Mouse (Mus musculus) bone marrow, adult 2 months (tissue): Measurements from ENCODE around the gene Ociad1. TPM values are rescaled to one million over a fixed set of nuclear protein-coding genes. Genes with fewer than 3 reads are reported as not detected.

Experiments used
- H3K27ac ChIP-seq: fragments of 200-500 bp; 2 replicates; pipeline ENCODE4 v1.5.1; 2012; ENCODE audit warnings: low read depth, mild to moderate bottlenecking, control low read depth, inconsistent platforms, low read length; ENCODE audit not compliant: control insufficient read depth, poor library complexity, insufficient read depth
- H3K4me1 ChIP-seq: fragments of 200-500 bp; 2 replicates; pipeline ENCODE4 v1.6.1; 2011; ENCODE audit warnings: low read length; ENCODE audit not compliant: control insufficient read depth, insufficient read depth
- H3K4me3 ChIP-seq: fragments of 200-500 bp; replicated peaks from 2 replicates; pipeline ENCODE3; 2011; ENCODE audit warnings: mild to moderate bottlenecking, low read depth, low read length, control low read depth; ENCODE audit not compliant: control insufficient read depth
- CTCF ChIP-seq: fragments of 200-500 bp; IDR thresholded peaks from 2 replicates; pipeline ENCODE4 v1.5.1; 2011; ENCODE audit warnings: low read length, control low read depth; ENCODE audit not compliant: control insufficient read depth, insufficient read depth
- POLR2A ChIP-seq: fragments of 200-500 bp; IDR thresholded peaks from 2 replicates; pipeline ENCODE4 v1.6.1; 2011; ENCODE audit warnings: low read depth, mild to moderate bottlenecking, control low read depth, low read length, borderline replicate concordance; ENCODE audit not compliant: control insufficient read depth
- WGBS: fragments of 180-500 bp; shearing (Covaris S2); methylation state at CpG from one replicate; pipeline ENCODE4 v1.1.7; 2018; 5-methylcytosine and 5-hydroxymethylcytosine counted together
- polyA plus RNA-seq: library from polyadenylated mRNA; stranded (reverse); fragments of >200 nt; gene quantifications from 2 replicates; pipeline ENCODE4 v1.2.4, GENCODE M21; 2011; ENCODE audit warnings: low replicate concordance; ENCODE audit not compliant: missing spikeins, insufficient read depth, insufficient read length

The Ociad1 gene
- polyA plus RNA-seq, 1 experiment: 217 TPM

GRCm38 (mm10) chr5:73349514-73349913, 56.9 kb downstream of the Ociad1 start:
- no peak overlapping the region for H3K4me3 ChIP-seq
- 75% methylated on average over 5 of the region's 5 CpGs for WGBS
- H3K27ac ChIP-seq: no peak overlapping the region
- H3K4me1 ChIP-seq: peaks cover 1% of the 10 kb centered on the region
- no peak for TF ChIP-seq POLR2A
- no peak for TF ChIP-seq CTCF

- peaks cover 1% of the 10 kb centered on the region for H3K4me1 ChIP-seq
- H3K27ac ChIP-seq: no peak overlapping the region
- 94% methylated on average over 1 of the region's 1 CpGs for WGBS
- no peak for TF ChIP-seq POLR2A
- TF ChIP-seq CTCF: no peak
- no peak overlapping the region for H3K4me3 ChIP-seq
Measured at GRCm38 (mm10) chr5:73351796-73352195, 59.2 kb downstream of the Ociad1 start.

GRCm38 (mm10) chr5:73353519-73353918, 60.9 kb downstream of the Ociad1 start:
- TF ChIP-seq CTCF: no peak
- no peak for TF ChIP-seq POLR2A
- WGBS: 87% methylated on average over 7 of the region's 7 CpGs
- Histone ChIP-seq H3K27ac (no peak overlapping the region), H3K4me3 (no peak overlapping the region), H3K4me1 (peaks cover 1% of the 10 kb centered on the region)

- Histone ChIP-seq H3K4me3 (no peak overlapping the region), H3K4me1 (peaks cover 1% of the 10 kb centered on the region), H3K27ac (no peak overlapping the region)
- no peak for TF ChIP-seq POLR2A
- no peak for TF ChIP-seq CTCF
- WGBS: 54% methylated on average over 3 of the region's 3 CpGs
Measured at GRCm38 (mm10) chr5:73353978-73354377, 61.4 kb downstream of the Ociad1 start.

GRCm38 (mm10) chr5:73355393-73355792, 62.8 kb downstream of the Ociad1 start:
- Histone ChIP-seq H3K4me1 (peaks cover 1% of the 10 kb centered on the region), H3K27ac (no peak overlapping the region)
- 54% methylated on average over 5 of the region's 5 CpGs for WGBS

GRCm38 (mm10) chr5:73359134-73359751, 66.7 kb downstream of the Ociad1 start:
- H3K4me1 ChIP-seq: peaks cover 1% of the 10 kb centered on the region; the same call in 1 of the 2 replicates
- 77% methylated on average over 6 of the region's 6 CpGs for WGBS
- TF ChIP-seq POLR2A (no peak), CTCF (no peak)
- H3K27ac ChIP-seq: no peak overlapping the region
- H3K4me3 ChIP-seq: no peak overlapping the region

More at GRCm38 (mm10) chr5:73355393-73355792, 62.8 kb downstream of the Ociad1 start:
- TF ChIP-seq CTCF (no peak), POLR2A (no peak)
- no peak overlapping the region for H3K4me3 ChIP-seq

DNA sequence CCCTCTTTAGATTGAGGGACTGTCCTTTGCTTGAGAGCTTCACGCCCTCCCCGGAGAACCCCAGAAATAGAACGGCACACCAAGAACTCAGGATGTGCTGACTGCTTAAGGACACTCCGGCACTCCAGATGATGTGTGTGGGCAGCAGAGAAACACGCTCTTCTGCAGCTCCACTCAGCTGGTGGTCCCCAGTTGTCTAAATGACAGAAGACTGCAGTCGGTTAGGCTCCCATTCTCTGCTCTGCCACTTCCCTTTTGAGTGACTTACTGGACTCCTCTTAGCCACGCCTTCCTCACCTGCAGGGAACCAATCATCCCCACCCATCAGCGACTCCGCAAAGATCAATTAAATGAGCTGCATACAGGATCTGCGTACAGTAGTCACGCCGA, 67.2 kb downstream of the Ociad1 start:
- WGBS: 44% methylated on average over 12 of the region's 12 CpGs
- H3K4me1 ChIP-seq: no peaks in the 10 kb centered on the region
- TF ChIP-seq POLR2A (no peak), CTCF (no peak)
- no peak overlapping the region for H3K27ac ChIP-seq
- H3K4me3 ChIP-seq: no peak overlapping the region

- Histone ChIP-seq H3K4me1 (no peaks in the 10 kb centered on the region), H3K4me3 (no peak overlapping the region), H3K27ac (no peak overlapping the region)
- no peak for TF ChIP-seq POLR2A
- TF ChIP-seq CTCF: no peak
- WGBS: 47% methylated on average over 12 of the region's 12 CpGs
Measured at GRCm38 (mm10) chr5:73360240-73360639, 67.7 kb downstream of the Ociad1 start.

DNA sequence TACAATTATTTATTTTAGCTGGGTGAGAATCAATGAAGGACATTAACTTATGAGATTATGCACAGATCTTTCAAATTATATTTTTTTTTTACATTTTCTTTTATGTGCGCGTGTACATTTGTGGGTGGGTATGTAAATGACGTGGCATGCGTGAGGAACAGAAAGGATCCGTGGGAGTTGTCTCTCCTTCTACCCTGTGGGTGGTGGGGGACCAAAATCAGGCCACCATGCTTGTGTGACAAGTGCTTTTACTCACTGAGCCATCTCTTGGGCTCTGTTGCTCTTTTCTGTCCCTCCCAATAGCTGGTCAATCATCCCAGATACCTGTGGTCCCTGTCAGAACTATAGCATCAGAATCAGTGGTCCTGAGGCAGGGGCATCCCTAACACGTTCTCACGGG, 69.8 kb downstream of the Ociad1 start:
- 82% methylated on average over 7 of the region's 7 CpGs for WGBS
- Histone ChIP-seq H3K27ac (no peak overlapping the region), H3K4me1 (no peaks in the 10 kb centered on the region), H3K4me3 (no peak overlapping the region)
- no peak for TF ChIP-seq CTCF
- no peak for TF ChIP-seq POLR2A

GRCm38 (mm10) chr5:73362791-73363190, 70.2 kb downstream of the Ociad1 start:
- WGBS: 89% methylated on average over 5 of the region's 5 CpGs
- Histone ChIP-seq H3K27ac (no peak overlapping the region), H3K4me3 (no peak overlapping the region), H3K4me1 (no peaks in the 10 kb centered on the region)
- TF ChIP-seq CTCF (no peak), POLR2A (no peak)

Other genes with a start within 250 kb of the Ociad1 start
- 88.1 and 157 TPM in 2 replicates for gene Fryl, start 36.2 kb upstream of the Ociad1 start, polyA plus RNA-seq
- gene Ociad2, start 48.2 kb downstream of the Ociad1 start, polyA plus RNA-seq: 2.0 TPM in 1 of 2 replicates, not detected in the other
- gene Cwh43, start 113.3 kb downstream of the Ociad1 start, polyA plus RNA-seq: not detected in 2 replicates
- gene Dcun1d4, start 188.2 kb downstream of the Ociad1 start, polyA plus RNA-seq: 1.9 and 3.6 TPM in 2 replicates